In genomic region chr9:79618839-79619597, GRCm38 (mm10) we compare ENCODE assay signal across 15 mouse cellular contexts.
"Had no signal": no experiment of that assay in that cellular context is flagged by ENCODE, and none has a peak within 500 bp of the region (broad histone marks: within the 10 kb centered on the region; RNA-seq: fewer than 3 reads in every experiment).

No protein-coding gene starts in this region.

- H3K4me1 ChIP-seq: limb, embryonic 10.5 days; megakaryocyte, embryonic 14.5 days; midbrain, embryonic 15.5 days had no signal

- ATAC-seq: intestine, embryonic 16.5 days; midbrain, embryonic 15.5 days had no signal

- H3K4me2 ChIP-seq: kidney, embryonic 15.5 days; lung, embryonic 14.5 days; midbrain, embryonic 15.5 days had no signal

- H3K9ac ChIP-seq: kidney, embryonic 15.5 days; liver, embryonic 14.5 days; lung, embryonic 14.5 days; midbrain, embryonic 15.5 days had no signal

- H3K9me3 ChIP-seq: kidney, embryonic 15.5 days; limb, embryonic 10.5 days; megakaryocyte, embryonic 14.5 days; midbrain, embryonic 15.5 days had no signal

- DNase-seq: kidney, adult 2 months; kidney, postnatal 14 days; lung, embryonic 14.5 days; lung, postnatal 14 days; right cerebral cortex, postnatal 25 days; thymus, adult 2 months; thymus, postnatal 25 days had no signal

- H3K36me3 ChIP-seq: kidney, embryonic 15.5 days; limb, embryonic 10.5 days; midbrain, embryonic 15.5 days had no signal

- H3K4me3 ChIP-seq: kidney, embryonic 15.5 days; left cerebral cortex, adult 2 months; limb, embryonic 10.5 days; megakaryocyte, embryonic 14.5 days; midbrain, embryonic 15.5 days had no signal

- H3K27me3 ChIP-seq: kidney, embryonic 15.5 days; megakaryocyte, embryonic 14.5 days; midbrain, embryonic 15.5 days had no signal

- H3K27ac ChIP-seq: kidney, embryonic 15.5 days; left cerebral cortex, adult 2 months; limb, embryonic 10.5 days; liver, embryonic 14.5 days; macrophage; midbrain, embryonic 15.5 days had no signal
